Mouse (Mus musculus) G1E (cell line): ENCODE measurements around the gene St14. TPM values are rescaled to one million over a fixed set of nuclear protein-coding genes. Genes with fewer than 3 reads are reported as not detected.
A peak's percentile ranks its signal among the peaks of the same experiment; 100 is the strongest.

ENCODE experiments used
- ATAC-seq: 2 replicates; pipeline ENCODE4 v1.8.0; 2016; ENCODE audit warnings: mild to moderate bottlenecking; ENCODE audit not compliant: insufficient number of reproducible peaks, poor library complexity, low FRiP score, severe bottlenecking; ENCODE audit errors: extremely low read depth
- DNase-seq: peaks from one replicate; pipeline ENCODE4 v3.0.0; 2012; ENCODE audit warnings: low spot score
- H3K27me3 ChIP-seq: 2 replicates; pipeline ENCODE4 v1.6.1; 2012; ENCODE audit warnings: mild to moderate bottlenecking, low read length, inconsistent platforms; ENCODE audit not compliant: insufficient read depth
- H3K36me3 ChIP-seq: replicated peaks from 2 replicates; pipeline ENCODE3; 2012; ENCODE audit warnings: mild to moderate bottlenecking, inconsistent platforms
- H3K4me1 ChIP-seq: 2 replicates; pipeline ENCODE4 v1.6.1; 2012; ENCODE audit warnings: low read depth, low read length, inconsistent platforms, mixed read lengths; ENCODE audit not compliant: insufficient read depth
- H3K4me3 ChIP-seq: 2 replicates; pipeline ENCODE4 v1.5.1; 2012; ENCODE audit warnings: low read depth, mild to moderate bottlenecking, inconsistent platforms, low read length, moderate library complexity, mixed read lengths
- H3K9me3 ChIP-seq: replicated peaks from 2 replicates; pipeline ENCODE4 v1.6.1; 2012; ENCODE audit warnings: inconsistent platforms
- CTCF ChIP-seq: IDR thresholded peaks from 2 replicates; pipeline ENCODE4 v1.5.1; 2012; ENCODE audit warnings: low read depth, low read length, inconsistent platforms, mixed read lengths
- GATA1 ChIP-seq: IDR thresholded peaks from 2 replicates; pipeline ENCODE4 v1.6.1; 2012; ENCODE audit warnings: borderline replicate concordance, low read length, inconsistent platforms, mixed read lengths
- GATA2 ChIP-seq: IDR thresholded peaks from 2 replicates; pipeline ENCODE4 v1.6.1; 2012; ENCODE audit warnings: low read depth, low read length, inconsistent platforms, borderline replicate concordance
- POLR2AphosphoS5 ChIP-seq: IDR thresholded peaks from 2 replicates; pipeline ENCODE4 v1.6.1; 2012; ENCODE audit warnings: low read depth, low read length, inconsistent platforms; ENCODE audit not compliant: insufficient replicate concordance
- TAL1 ChIP-seq: conservative IDR thresholded peaks from 2 replicates; pipeline ENCODE4 v1.6.1; 2012; ENCODE audit warnings: low read depth, low read length, inconsistent platforms, mixed read lengths
- polyA plus RNA-seq: library from polyadenylated mRNA; stranded (reverse); fragments of >175 nt; gene quantifications from 2 replicates; pipeline ENCODE4 v1.2.3, GENCODE M21; 2012
- total RNA-seq, 2 experiments: library from RNA; stranded (forward) in 1 of 2; stranded (reverse) in 1 of 2; fragments of 200-1000 nt in 1 of 2; fragments of >200 nt in 1 of 2; fragmentation: Nextera tagmentation in 1 of 2; gene quantifications; 2 replicates each; pipeline ENCODE4 v1.2.3; 2014 to 2017

The St14 gene
- total and polyA plus RNA-seq, 3 experiments: 0.16 TPM; not detected in 2

- DNase-seq (no peak), ATAC-seq (no peak)
- Histone ChIP-seq H3K9me3 (no peaks in the 10 kb centered on the region), H3K27me3 (peaks cover 13% of the 10 kb centered on the region), H3K4me3 (no peak overlapping the region), H3K36me3 (no peaks in the 10 kb centered on the region), H3K4me1 (peaks cover 11% of the 10 kb centered on the region)
- TF ChIP-seq GATA2 (no peak), GATA1 (no peak), POLR2AphosphoS5 (no peak), CTCF (no peak), TAL1 (no peak)
Observed at GRCm38 (mm10) chr9:31082771-31083170, 48.9 kb downstream of the St14 start.

GRCm38 (mm10) chr9:31082054-31082666 is 49.5 kb downstream of the St14 start:
- Histone ChIP-seq H3K4me1 (peaks cover 16% of the 10 kb centered on the region), H3K4me3 (no peak overlapping the region), H3K36me3 (no peaks in the 10 kb centered on the region), H3K27me3 (peaks cover 10% of the 10 kb centered on the region; the same call in 1 of the 2 replicates), H3K9me3 (no peaks in the 10 kb centered on the region)
- TF ChIP-seq CTCF (0 out of 2 replicates have a peak, but pooled peaks have one; percentile 51), GATA1 (no peak), GATA2 (no peak), POLR2AphosphoS5 (no peak), TAL1 (no peak)
- ATAC-seq (peak; percentile 43), DNase-seq (peak; percentile 51)

- ATAC-seq: no peak
- no peak for DNase-seq
Observed at GRCm38 (mm10) chr9:31080726-31081125, 50.9 kb downstream of the St14 start.

GRCm38 (mm10) chr9:31074836-31075235 is 56.8 kb downstream of the St14 start:
- TF ChIP-seq CTCF (no peak), GATA1 (no peak)
- no peak for ATAC-seq
- DNase-seq: no peak
- Histone ChIP-seq H3K27me3 (no peaks in the 10 kb centered on the region), H3K9me3 (no peaks in the 10 kb centered on the region), H3K4me3 (no peak overlapping the region), H3K36me3 (peaks cover 7% of the 10 kb centered on the region), H3K4me1 (peaks cover 24% of the 10 kb centered on the region)

More at GRCm38 (mm10) chr9:31080726-31081125, 50.9 kb downstream of the St14 start:
- peaks cover 19% of the 10 kb centered on the region for H3K4me1 ChIP-seq
- no peak overlapping the region for H3K4me3 ChIP-seq
- H3K36me3 ChIP-seq: no peaks in the 10 kb centered on the region
- H3K27me3 ChIP-seq: peaks cover 10% of the 10 kb centered on the region; the same call in 1 of the 2 replicates
- TF ChIP-seq GATA2: no peak
- TF ChIP-seq CTCF: no peak
- TF ChIP-seq GATA1: no peak
- TF ChIP-seq TAL1: no peak
- no peak for TF ChIP-seq POLR2AphosphoS5
- no peaks in the 10 kb centered on the region for H3K9me3 ChIP-seq

- no peaks in the 10 kb centered on the region for H3K9me3 ChIP-seq
- peaks cover 24% of the 10 kb centered on the region for H3K4me1 ChIP-seq
- no peak for TF ChIP-seq TAL1
- no peak for TF ChIP-seq CTCF
- no peak for TF ChIP-seq POLR2AphosphoS5
- TF ChIP-seq GATA1: no peak
- TF ChIP-seq GATA2: no peak
- H3K36me3 ChIP-seq: peaks cover 14% of the 10 kb centered on the region
- no peak overlapping the region for H3K4me3 ChIP-seq
- no peak for DNase-seq
- ATAC-seq: no peak
- no peaks in the 10 kb centered on the region for H3K27me3 ChIP-seq
Observed at GRCm38 (mm10) chr9:31073797-31074196, 57.9 kb downstream of the St14 start.

- Histone ChIP-seq H3K9me3 (no peaks in the 10 kb centered on the region), H3K36me3 (peaks cover 24% of the 10 kb centered on the region), H3K4me3 (no peak overlapping the region), H3K4me1 (peaks cover 17% of the 10 kb centered on the region), H3K27me3 (no peaks in the 10 kb centered on the region)
- TF ChIP-seq GATA2 (no peak), CTCF (no peak), GATA1 (no peak), TAL1 (no peak), POLR2AphosphoS5 (no peak)
- ATAC-seq (no peak; the same call in 1 of the 2 replicates), DNase-seq (no peak)
Observed at GRCm38 (mm10) chr9:31072256-31072655, 59.4 kb downstream of the St14 start.
